Mouse (Mus musculus): Measurements from ENCODE around the gene Nupl1.

GRCm38 (mm10) chr14:60238551-60238950 lies 12.7 kb downstream of the Nupl1 start:
- TF ChIP-seq CTCF (IDR thresholded peaks at IDR 0.05; ENCODE audit: low read depth, low read length), result no peak
- no peak for TF ChIP-seq TAL1 (conservative IDR thresholded peaks at IDR 0.05; ENCODE audit: low read depth, low read length)
- TF ChIP-seq GATA1 (IDR thresholded peaks at IDR 0.05; ENCODE audit: borderline replicate concordance, low read length), result no peak
